8 mouse cellular contexts compared by ENCODE assay signal in the genomic region with DNA sequence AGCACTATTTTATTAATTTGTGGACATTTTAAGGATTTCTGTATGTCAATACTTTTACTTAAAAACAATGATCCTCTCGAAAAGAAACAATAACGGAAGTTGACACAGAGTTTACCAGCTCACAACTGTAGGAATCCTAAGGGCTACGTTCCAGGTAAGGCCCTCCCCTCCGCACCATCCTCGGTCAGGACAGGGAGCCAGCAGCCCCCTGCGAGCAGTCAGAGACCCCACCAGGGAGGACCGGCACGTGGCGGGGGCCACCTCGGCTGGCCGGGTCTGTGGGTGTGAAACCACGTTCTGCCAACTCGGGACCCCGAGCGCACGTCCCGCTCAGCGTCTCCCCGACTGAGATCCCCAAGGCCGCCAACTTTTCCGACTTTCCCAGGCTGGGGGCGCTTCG. TPM values are rescaled to one million over a fixed set of nuclear protein-coding genes. Genes with fewer than 3 reads are reported as not detected.
A peak's percentile ranks its signal among the peaks of the same experiment; 100 is the strongest.
DNase-seq lines count a peak whose midpoint lies in the region; ATAC-seq lines count a peak whose summit lies in the region.

No protein-coding gene starts in this region.

- H3K27me3 ChIP-seq in erythroblast, embryonic 14.5 days (ENCODE audit: control insufficient read depth) = no peaks in the 10 kb centered on the region
- no peaks in the 10 kb centered on the region for H3K27me3 ChIP-seq in hindbrain, embryonic 12.5 days
- no peaks in the 10 kb centered on the region for H3K27me3 ChIP-seq in liver, embryonic 11.5 days (replicated peaks; ENCODE audit: control insufficient read depth, insufficient read depth, low read length)
- no peaks in the 10 kb centered on the region for H3K27me3 ChIP-seq in neural tube, embryonic 12.5 days (replicated peaks)

- H3K4me1 ChIP-seq in erythroblast, embryonic 14.5 days (ENCODE audit: control insufficient read depth) = peaks cover 34% of the 10 kb centered on the region
- peaks cover 5% of the 10 kb centered on the region for H3K4me1 ChIP-seq in hindbrain, embryonic 12.5 days
- H3K4me1 ChIP-seq in liver, embryonic 11.5 days (replicated peaks; ENCODE audit: control insufficient read depth, insufficient read depth, low read length) = peaks cover 19% of the 10 kb centered on the region
- H3K4me1 ChIP-seq in neural tube, embryonic 12.5 days = peaks cover 6% of the 10 kb centered on the region

- peak; percentile 32 for DNase-seq in cerebellum, adult 11 months
- no peak for DNase-seq in cerebellum, adult 9-11 months
- peak; percentile 29 for DNase-seq in adipocyte (ENCODE audit: low spot score)
- DNase-seq in liver, embryonic 11.5 days (ENCODE audit: low spot score) = peak; percentile 40
- DNase-seq in yolk sac, embryonic 10.5 days (ENCODE audit: low spot score) = peak; percentile 26

- H3K27ac ChIP-seq in hindbrain, embryonic 12.5 days = no peak overlapping the region
- H3K27ac ChIP-seq in liver, embryonic 11.5 days (ENCODE audit: low read depth, low read length) = peak overlapping the region; percentile 82
- H3K27ac ChIP-seq in neural tube, embryonic 12.5 days = no peak overlapping the region

- under 1% methylated on average over 20 of the region's 23 CpGs for WGBS in hindbrain, embryonic 12.5 days
- under 1% methylated on average over 20 of the region's 23 CpGs for WGBS in liver, embryonic 11.5 days
- WGBS in neural tube, embryonic 12.5 days = under 1% methylated on average over 20 of the region's 23 CpGs

- peak; percentile 26; the same call in 1 of the 2 replicates for ATAC-seq in hindbrain, embryonic 12.5 days (ENCODE audit: low FRiP score)
- peak; percentile 7 for ATAC-seq in liver, embryonic 11.5 days (replicated peaks; ENCODE audit: low FRiP score)
- ATAC-seq in neural tube, embryonic 12.5 days (ENCODE audit: low FRiP score, low read depth) = peak; percentile 26; the same call in 1 of the 2 replicates

- peaks cover 34% of the 10 kb centered on the region for H3K36me3 ChIP-seq in erythroblast, embryonic 14.5 days (ENCODE audit: control insufficient read depth)
- H3K36me3 ChIP-seq in hindbrain, embryonic 12.5 days = peaks cover 4% of the 10 kb centered on the region; the same call in 1 of the 2 replicates
- H3K36me3 ChIP-seq in liver, embryonic 11.5 days (ENCODE audit: control insufficient read depth, insufficient read depth, low read length) = peaks cover 9% of the 10 kb centered on the region; the same call in 1 of the 2 replicates
- H3K36me3 ChIP-seq in neural tube, embryonic 12.5 days = no peaks in the 10 kb centered on the region

- H3K4me2 ChIP-seq in hindbrain, embryonic 12.5 days (replicated peaks) = peak overlapping the region; percentile 95
- H3K4me2 ChIP-seq in liver, embryonic 11.5 days = peak overlapping the region; percentile 82
- peak overlapping the region; percentile 94 for H3K4me2 ChIP-seq in neural tube, embryonic 12.5 days (replicated peaks)

- H3K9me3 ChIP-seq in erythroblast, embryonic 14.5 days (ENCODE audit: control insufficient read depth, low read length) = no peaks in the 10 kb centered on the region
- H3K9me3 ChIP-seq in hindbrain, embryonic 12.5 days (replicated peaks) = no peaks in the 10 kb centered on the region
- no peaks in the 10 kb centered on the region for H3K9me3 ChIP-seq in liver, embryonic 11.5 days (ENCODE audit: control insufficient read depth, low read length)
- H3K9me3 ChIP-seq in neural tube, embryonic 12.5 days = no peaks in the 10 kb centered on the region

- peak overlapping the region; percentile 88 for H3K4me3 ChIP-seq in erythroblast, embryonic 14.5 days (replicated peaks)
- peak overlapping the region; percentile 79 for H3K4me3 ChIP-seq in hindbrain, embryonic 12.5 days
- peak overlapping the region; percentile 76 for H3K4me3 ChIP-seq in liver, embryonic 11.5 days (ENCODE audit: low read depth, low read length)
- H3K4me3 ChIP-seq in neural tube, embryonic 12.5 days = peak overlapping the region; percentile 84

- peak overlapping the region; percentile 84 for H3K9ac ChIP-seq in hindbrain, embryonic 12.5 days
- H3K9ac ChIP-seq in liver, embryonic 11.5 days (ENCODE audit: low read depth, low read length) = peak overlapping the region; percentile 88
- peak overlapping the region; percentile 74 for H3K9ac ChIP-seq in neural tube, embryonic 12.5 days

RNA-seq across cellular contexts. Expression of a gene that starts 0.6 kb away (rescaled TPM):
- polyA plus RNA-seq in erythroblast, embryonic 14.5 days (2012) = 9.0 and 9.1 TPM in 2 replicates
- 22.2 and 24.9 TPM in 2 replicates for polyA plus RNA-seq in hindbrain, embryonic 12.5 days (2016; fragmentation: Nextera tagmentation; extraction: Ambion mirVana)
- 137 and 150 TPM in 2 replicates for polyA plus RNA-seq in liver, embryonic 11.5 days (2014; fragmentation: Nextera tagmentation; extraction: Ambion mirVana)
- polyA plus RNA-seq in neural tube, embryonic 12.5 days (2016; fragmentation: Nextera tagmentation; extraction: Ambion mirVana) = 18.7 and 20.2 TPM in 2 replicates

RNA-seq across cellular contexts. Expression of a gene that starts 17.5 kb away (rescaled TPM):
- 0.07 and 0.19 TPM in 2 replicates for polyA plus RNA-seq in erythroblast, embryonic 14.5 days (2012)
- polyA plus RNA-seq in hindbrain, embryonic 12.5 days (2016; fragmentation: Nextera tagmentation; extraction: Ambion mirVana) = 37.5 and 39.5 TPM in 2 replicates
- polyA plus RNA-seq in liver, embryonic 11.5 days (2014; fragmentation: Nextera tagmentation; extraction: Ambion mirVana) = 19.9 and 22.2 TPM in 2 replicates
- polyA plus RNA-seq in neural tube, embryonic 12.5 days (2016; fragmentation: Nextera tagmentation; extraction: Ambion mirVana) = 33.9 and 37.2 TPM in 2 replicates

RNA-seq across cellular contexts. Expression of a gene that starts 17.6 kb away (rescaled TPM):
- polyA plus RNA-seq in erythroblast, embryonic 14.5 days (2012) = not detected in 2 replicates
- polyA plus RNA-seq in hindbrain, embryonic 12.5 days (2016; fragmentation: Nextera tagmentation; extraction: Ambion mirVana) = 7.0 and 8.5 TPM in 2 replicates
- polyA plus RNA-seq in liver, embryonic 11.5 days (2014; fragmentation: Nextera tagmentation; extraction: Ambion mirVana) = 2.0 and 2.9 TPM in 2 replicates
- 6.9 and 7.6 TPM in 2 replicates for polyA plus RNA-seq in neural tube, embryonic 12.5 days (2016; fragmentation: Nextera tagmentation; extraction: Ambion mirVana)

RNA-seq across cellular contexts. Expression of a gene that starts 17.7 kb away (rescaled TPM):
- polyA plus RNA-seq in erythroblast, embryonic 14.5 days (2012) = 0.06 and 0.12 TPM in 2 replicates
- 10.3 and 12.2 TPM in 2 replicates for polyA plus RNA-seq in hindbrain, embryonic 12.5 days (2016; fragmentation: Nextera tagmentation; extraction: Ambion mirVana)
- polyA plus RNA-seq in liver, embryonic 11.5 days (2014; fragmentation: Nextera tagmentation; extraction: Ambion mirVana) = 8.1 and 8.2 TPM in 2 replicates
- polyA plus RNA-seq in neural tube, embryonic 12.5 days (2016; fragmentation: Nextera tagmentation; extraction: Ambion mirVana) = 10.6 and 14.2 TPM in 2 replicates

RNA-seq across cellular contexts. Expression of a gene that starts 18.1 kb away (rescaled TPM):
- 0.15 TPM in 1 of 2 replicates, not detected in the other for polyA plus RNA-seq in erythroblast, embryonic 14.5 days (2012)
- 1.1 TPM in 1 of 2 replicates, not detected in the other for polyA plus RNA-seq in hindbrain, embryonic 12.5 days (2016; fragmentation: Nextera tagmentation; extraction: Ambion mirVana)
- 1.3 and 2.6 TPM in 2 replicates for polyA plus RNA-seq in liver, embryonic 11.5 days (2014; fragmentation: Nextera tagmentation; extraction: Ambion mirVana)
- 1.2 and 1.7 TPM in 2 replicates for polyA plus RNA-seq in neural tube, embryonic 12.5 days (2016; fragmentation: Nextera tagmentation; extraction: Ambion mirVana)

Comparison
In these comparisons a context has a peak if more than half of its experiments do, and no peak if none do; other contexts are left out.
1. RNA of a gene that starts 17.5 kb away (polyA plus RNA-seq): 37.5 to 39.5 TPM in hindbrain, embryonic 12.5 days, 33.9 to 37.2 TPM in neural tube, embryonic 12.5 days and 19.9 to 22.2 TPM in liver, embryonic 11.5 days; 0.07 to 0.19 TPM in erythroblast, embryonic 14.5 days; every median in the first group is over 10 times any median in the second.
2. Peak in every context shown above with its lines, with median percentiles within 50 percentile points of each other: H3K4me3 ChIP-seq, ATAC-seq, H3K4me2 ChIP-seq and H3K9ac ChIP-seq.